ENCODE assay signal across 8 mouse cellular contexts in the genomic region with DNA sequence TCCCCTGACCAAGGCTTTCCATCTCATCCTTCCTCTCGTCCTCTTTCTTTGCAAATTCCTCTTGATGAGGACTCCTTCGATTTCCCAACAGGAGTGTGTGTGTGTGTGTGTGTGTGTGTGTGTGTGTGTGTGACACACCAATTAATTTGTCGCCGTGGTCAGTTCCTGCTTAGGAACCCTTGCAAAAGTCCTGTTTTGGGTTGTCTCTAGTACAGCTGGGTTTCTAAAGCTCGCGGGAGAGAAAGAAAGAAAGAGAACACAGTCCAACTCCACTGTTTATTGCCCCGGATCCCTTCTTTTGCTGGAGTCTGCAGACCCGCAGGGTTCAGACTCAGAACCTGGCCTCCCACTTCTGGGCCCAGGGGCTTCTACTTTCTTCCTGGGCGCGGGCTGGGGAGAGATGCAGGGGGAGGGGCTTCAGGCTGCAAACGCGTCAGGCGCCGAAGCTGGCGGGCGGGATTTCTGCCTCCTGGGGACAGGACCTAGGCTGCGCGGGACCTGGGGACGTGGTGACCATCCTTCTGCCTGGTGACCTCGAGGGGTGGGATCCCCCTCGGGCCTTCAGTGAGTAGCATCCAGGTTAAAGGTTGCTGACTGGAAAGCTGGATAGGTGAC. TPM values are rescaled to one million over a fixed set of nuclear protein-coding genes. Genes with fewer than 3 reads are reported as not detected.
DNase-seq lines count a peak whose midpoint lies in the region; ATAC-seq lines count a peak whose summit lies in the region.

No protein-coding gene starts in this region.

- peak overlapping the region; percentile 43 for H3K9ac ChIP-seq in forebrain, embryonic 12.5 days
- peak overlapping the region; percentile 66 for H3K9ac ChIP-seq in neural tube, embryonic 13.5 days

- H3K4me3 ChIP-seq in forebrain, embryonic 12.5 days (replicated peaks): peak overlapping the region; percentile 47
- peak overlapping the region; percentile 60 for H3K4me3 ChIP-seq in hindbrain, embryonic 10.5 days
- H3K4me3 ChIP-seq in neural tube, embryonic 13.5 days: peak overlapping the region; percentile 37

- peak; percentile 28 to 32 for DNase-seq in lung, adult 18-20 months
- DNase-seq in lung, postnatal 36 days: no peak
- DNase-seq in hindbrain, embryonic 10.5 days (ENCODE audit: low spot score): peak; percentile 63
- peak; percentile 37 for DNase-seq in liver
- DNase-seq in cerebellum, postnatal 25 days: no peak
- no peak for DNase-seq in cerebellum, postnatal 14 days

- H3K27me3 ChIP-seq in forebrain, embryonic 12.5 days: peaks cover 86% of the 10 kb centered on the region
- H3K27me3 ChIP-seq in hindbrain, embryonic 10.5 days (ENCODE audit: insufficient read depth, poor library complexity, severe bottlenecking): peaks cover 67% of the 10 kb centered on the region
- peaks cover 62% of the 10 kb centered on the region for H3K27me3 ChIP-seq in neural tube, embryonic 13.5 days

- ATAC-seq in forebrain, embryonic 12.5 days (ENCODE audit: low FRiP score): no peak
- ATAC-seq in neural tube, embryonic 13.5 days (ENCODE audit: low read depth): no peak

- under 1% methylated on average over 21 of the region's 21 CpGs for WGBS in forebrain, embryonic 12.5 days
- WGBS in hindbrain, embryonic 10.5 days: under 1% methylated on average over 21 of the region's 21 CpGs
- 1% methylated on average over 21 of the region's 21 CpGs for WGBS in neural tube, embryonic 13.5 days

- H3K9me3 ChIP-seq in forebrain, embryonic 12.5 days: no peaks in the 10 kb centered on the region
- H3K9me3 ChIP-seq in hindbrain, embryonic 10.5 days: no peaks in the 10 kb centered on the region
- H3K9me3 ChIP-seq in neural tube, embryonic 13.5 days: no peaks in the 10 kb centered on the region

- H3K36me3 ChIP-seq in forebrain, embryonic 12.5 days (replicated peaks): no peaks in the 10 kb centered on the region
- no peaks in the 10 kb centered on the region for H3K36me3 ChIP-seq in hindbrain, embryonic 10.5 days
- H3K36me3 ChIP-seq in neural tube, embryonic 13.5 days: no peaks in the 10 kb centered on the region

- H3K4me2 ChIP-seq in forebrain, embryonic 12.5 days: peak overlapping the region; percentile 87
- H3K4me2 ChIP-seq in neural tube, embryonic 13.5 days: peak overlapping the region; percentile 45

- peaks cover 57% of the 10 kb centered on the region for H3K4me1 ChIP-seq in forebrain, embryonic 12.5 days
- peaks cover 56% of the 10 kb centered on the region for H3K4me1 ChIP-seq in hindbrain, embryonic 10.5 days (replicated peaks)
- peaks cover 56% of the 10 kb centered on the region for H3K4me1 ChIP-seq in neural tube, embryonic 13.5 days (replicated peaks)

- H3K27ac ChIP-seq in forebrain, embryonic 12.5 days: no peak overlapping the region
- peak overlapping the region; percentile 85 for H3K27ac ChIP-seq in hindbrain, embryonic 10.5 days
- peak overlapping the region; percentile 74 for H3K27ac ChIP-seq in neural tube, embryonic 13.5 days (replicated peaks)

RNA-seq across cellular contexts. Expression of a gene that starts 2.6 kb away (rescaled TPM):
- 15.7 and 18.9 TPM in 2 replicates for polyA plus RNA-seq in forebrain, embryonic 12.5 days (2016; fragmentation: Nextera tagmentation; extraction: Ambion mirVana)
- polyA plus RNA-seq in hindbrain, embryonic 10.5 days (2016; fragmentation: Nextera tagmentation; extraction: Ambion mirVana): 20.4 and 23.3 TPM in 2 replicates
- 11.3 and 16.4 TPM in 2 replicates for polyA plus RNA-seq in neural tube, embryonic 13.5 days (2015; fragmentation: Nextera tagmentation; extraction: Ambion mirVana)

Comparison
In these comparisons a context has a peak if more than half of its experiments do, and no peak if none do; other contexts are left out.
1. DNase-seq: peak in lung, adult 18-20 months (2 of 2), hindbrain, embryonic 10.5 days (single experiment) and liver (single experiment); none in lung, postnatal 36 days (single experiment), cerebellum, postnatal 25 days (0 of 2) and cerebellum, postnatal 14 days (0 of 2).
2. Peak in every context shown above with its lines, with median percentiles within 50 percentile points of each other: H3K4me3 ChIP-seq.